Mouse (Mus musculus) cerebellum, postnatal 36 days (tissue): ENCODE results near the gene Rtp1.

Experiments
- DNase-seq, 2 experiments: peaks; one replicate each; pipeline ENCODE4 v3.0.0; 2021 to 2022; ENCODE audit warnings: mixed read lengths in 2 of 2

Gene Rtp1

DNA sequence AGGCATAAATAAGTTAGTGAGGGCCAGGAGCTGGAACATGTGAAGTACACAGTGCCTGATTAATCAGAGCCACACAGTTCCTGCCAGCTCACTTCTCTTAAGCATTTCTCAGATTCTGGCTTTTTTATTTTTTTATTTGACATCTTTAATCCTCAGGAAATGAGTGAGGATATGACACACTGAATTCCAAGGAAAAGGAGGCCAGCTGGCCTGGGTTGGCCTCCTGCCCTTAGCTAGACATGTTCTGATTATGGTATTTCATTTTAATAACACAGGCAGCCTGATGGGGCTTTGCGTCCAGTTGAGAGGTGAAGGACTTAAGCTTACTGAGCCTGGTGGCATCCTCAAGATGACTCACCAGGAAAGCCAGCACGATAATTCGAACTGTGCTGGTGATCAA, 27.6 kb downstream of the Rtp1 start:
- DNase-seq, result peak; percentile 57 to 62

DNA sequence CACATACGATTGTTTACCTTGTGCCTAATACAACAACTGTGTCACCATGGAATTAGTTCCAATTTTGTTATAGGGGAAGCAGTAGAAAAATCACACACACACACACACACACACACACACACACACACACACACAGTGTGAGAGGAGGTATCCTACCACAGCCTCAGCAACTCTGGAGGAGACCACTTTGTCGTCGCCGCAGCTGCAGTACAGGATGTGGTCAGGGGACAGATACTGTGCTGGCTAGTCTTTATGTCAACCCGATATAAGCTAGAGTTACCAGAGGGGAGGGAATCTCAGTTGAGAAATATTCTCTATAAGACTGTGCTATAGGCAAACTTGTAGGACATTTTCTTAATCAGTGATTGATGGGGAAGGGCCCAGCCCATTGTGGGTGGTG, 28.4 kb downstream of the Rtp1 start:
- DNase-seq, result no peak

DNA sequence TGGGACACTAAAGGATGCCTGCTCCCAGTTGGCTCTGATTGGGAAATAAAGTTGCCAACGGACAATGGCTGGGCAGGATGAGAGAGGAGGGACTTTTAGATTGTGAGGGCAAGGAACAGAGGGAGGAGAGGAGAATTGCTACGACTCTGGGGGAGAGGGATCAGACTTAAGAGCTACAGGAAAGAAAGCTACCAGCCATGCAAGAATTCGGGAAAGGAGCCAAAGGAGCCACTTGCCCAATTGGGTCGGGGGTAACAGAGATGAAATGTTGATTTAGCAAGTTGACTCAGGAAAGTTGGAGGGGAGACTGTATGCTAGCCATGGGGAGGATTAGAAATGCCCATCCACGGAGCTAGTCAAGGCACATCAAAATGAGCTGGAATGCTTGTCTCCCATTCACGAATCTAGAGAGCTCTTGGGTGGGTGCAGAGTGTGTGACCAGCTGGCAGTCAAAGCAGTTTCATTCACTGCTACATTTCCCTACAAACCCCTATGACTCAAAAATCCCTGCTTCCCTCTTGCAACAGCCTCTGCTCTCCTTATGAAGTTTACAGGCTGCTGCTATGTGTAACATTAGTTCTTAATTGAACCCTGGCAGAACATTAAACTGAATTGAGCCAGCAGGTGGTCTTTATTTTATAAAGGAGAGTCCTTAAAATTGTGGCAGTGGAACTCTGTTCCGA, 30.1 kb downstream of the Rtp1 start:
- no peak for DNase-seq

DNA sequence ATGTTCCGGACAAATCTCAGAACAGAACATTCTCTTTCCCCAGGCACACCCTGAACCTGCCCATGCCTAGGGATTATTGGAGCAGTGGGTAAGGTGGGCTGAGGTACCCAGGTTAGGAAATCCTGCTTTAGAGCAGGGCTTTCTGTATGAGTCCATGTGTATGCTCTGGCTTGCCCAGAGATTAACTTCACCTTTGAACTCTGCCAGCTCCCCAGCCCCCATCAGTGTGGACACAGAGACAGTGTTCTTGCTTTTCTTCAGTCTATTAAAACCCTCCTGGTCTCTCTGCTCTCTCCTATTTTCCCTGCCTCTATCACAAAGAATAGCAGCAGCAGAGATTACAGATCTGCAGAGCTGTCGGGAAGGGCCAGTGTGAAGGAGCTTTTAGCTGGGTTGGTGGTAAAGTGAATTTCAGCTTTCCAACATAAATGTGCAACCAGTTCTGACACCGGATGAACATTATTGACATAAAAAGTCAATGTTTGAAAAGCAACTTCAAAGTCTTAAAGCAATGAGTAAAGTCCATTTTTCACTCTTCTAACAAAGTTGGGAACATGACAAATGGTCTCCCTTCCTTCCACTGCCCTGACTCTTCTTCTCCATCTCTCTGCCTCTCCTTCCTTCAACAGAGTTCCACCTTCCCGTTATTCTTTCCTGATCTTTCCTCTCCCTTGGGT, 34.9 kb downstream of the Rtp1 start:
- DNase-seq, result no peak

DNA sequence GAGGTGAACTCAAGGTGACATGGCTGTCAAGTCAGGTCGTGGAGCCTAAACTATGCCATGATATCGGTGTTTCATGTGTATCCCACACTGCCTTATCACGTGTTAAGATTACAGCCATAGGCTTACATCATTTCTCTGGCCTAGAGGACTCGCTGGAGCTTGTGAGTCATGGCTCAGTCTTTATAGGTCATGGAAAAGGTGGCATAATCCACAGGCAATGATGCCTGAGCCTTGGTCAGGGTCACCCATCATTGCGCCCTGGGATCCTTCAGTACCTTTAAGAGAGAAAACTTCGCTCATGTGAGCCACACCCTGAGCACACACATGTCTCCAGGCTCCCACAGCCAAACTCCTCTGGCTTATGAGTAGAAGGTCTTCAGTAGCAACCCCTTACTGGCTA, 42.6 kb downstream of the Rtp1 start:
- DNase-seq, result no peak

DNA sequence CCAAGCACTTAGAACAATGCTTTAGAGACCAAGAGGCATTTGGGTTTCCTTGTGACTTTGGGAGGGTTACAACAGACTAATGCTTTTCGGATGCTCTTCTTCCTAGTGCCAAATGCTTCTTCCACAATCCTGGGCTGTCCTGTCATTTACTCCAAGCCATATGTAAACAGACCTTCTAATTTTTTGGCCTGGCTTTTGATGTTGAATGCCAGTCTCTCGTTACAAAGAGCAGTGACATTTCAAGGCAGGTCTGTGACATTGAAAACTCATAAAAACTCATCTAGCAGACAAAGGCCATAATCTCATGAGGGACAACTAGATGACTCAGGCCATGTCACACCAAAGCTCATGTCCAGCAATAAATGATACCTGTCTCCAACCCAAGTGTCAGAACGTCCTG, 43.1 kb downstream of the Rtp1 start:
- DNase-seq, result no peak

DNA sequence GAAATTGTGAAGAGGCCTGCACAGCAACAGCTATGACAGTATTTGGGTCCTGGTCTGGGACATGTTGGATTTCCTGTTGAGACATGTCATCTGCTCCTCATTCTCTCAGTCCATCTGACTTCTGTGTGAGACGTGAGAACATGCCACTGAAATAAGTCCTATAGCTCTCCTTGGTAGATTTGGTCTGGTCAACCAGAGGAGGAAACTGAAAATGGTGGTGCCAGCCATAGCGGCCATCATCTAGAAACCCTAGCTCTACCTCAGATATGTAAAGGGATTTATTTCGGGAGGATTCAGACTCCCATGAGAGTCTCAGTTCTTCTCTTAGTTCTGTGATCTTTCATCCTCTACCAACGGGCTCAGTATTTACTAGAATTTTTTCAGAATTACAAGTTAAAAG, 46.7 kb downstream of the Rtp1 start:
- DNase-seq, result no peak

DNA sequence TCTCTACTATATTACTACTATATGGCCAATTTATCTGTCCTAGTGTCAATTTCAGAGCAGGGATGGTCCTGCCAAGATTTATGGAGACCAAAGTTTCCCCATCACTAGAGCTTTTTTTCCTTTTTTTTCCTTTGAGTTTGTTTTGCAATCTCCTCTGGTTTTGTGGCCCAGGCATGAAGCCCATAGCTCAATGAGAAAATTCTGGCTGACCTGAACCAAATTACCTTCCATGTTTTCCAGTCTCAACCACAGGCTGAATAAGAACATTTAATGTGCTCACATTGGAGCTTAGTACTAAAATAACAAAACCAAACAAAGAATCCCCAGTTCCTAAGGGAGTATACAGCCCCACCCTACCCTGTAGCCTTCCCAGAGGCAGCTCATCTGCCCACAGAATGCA, 47.7 kb downstream of the Rtp1 start:
- DNase-seq, result no peak

DNA sequence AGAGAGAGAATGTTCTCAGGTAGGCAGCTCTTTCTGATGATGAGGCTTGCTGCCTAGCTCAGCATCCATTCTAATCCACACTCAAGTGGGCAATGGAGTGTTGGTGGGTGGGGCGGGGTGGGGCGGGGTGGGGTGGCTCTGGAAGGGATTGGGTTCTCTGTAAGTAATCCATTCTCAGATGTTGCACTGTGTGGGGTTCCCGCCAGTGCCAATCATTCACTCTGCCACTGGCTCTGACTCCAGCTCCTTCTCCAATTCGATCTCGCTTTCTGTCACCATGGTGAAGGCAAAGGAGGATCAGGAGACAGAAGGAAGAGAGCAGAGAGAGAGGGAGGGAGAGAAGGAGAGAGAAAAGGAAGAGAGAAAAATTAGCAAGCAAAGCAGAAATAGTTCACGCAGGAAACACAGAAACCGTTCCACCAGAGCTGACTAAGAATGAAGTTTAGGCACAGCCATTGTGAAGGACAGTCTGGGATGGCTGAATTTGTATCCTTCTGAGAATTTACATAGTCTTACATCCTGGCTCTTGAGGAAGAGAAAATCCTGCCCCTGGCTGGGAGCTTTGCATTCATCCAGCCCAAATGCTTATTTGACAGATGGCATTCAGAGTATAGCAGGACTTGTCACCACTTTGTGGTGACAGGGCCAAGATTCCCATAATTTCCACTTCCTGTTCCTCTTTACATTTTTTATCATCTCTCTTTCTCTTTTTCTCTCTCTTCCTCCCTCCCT, 51.1 kb downstream of the Rtp1 start:
- DNase-seq, result no peak

DNA sequence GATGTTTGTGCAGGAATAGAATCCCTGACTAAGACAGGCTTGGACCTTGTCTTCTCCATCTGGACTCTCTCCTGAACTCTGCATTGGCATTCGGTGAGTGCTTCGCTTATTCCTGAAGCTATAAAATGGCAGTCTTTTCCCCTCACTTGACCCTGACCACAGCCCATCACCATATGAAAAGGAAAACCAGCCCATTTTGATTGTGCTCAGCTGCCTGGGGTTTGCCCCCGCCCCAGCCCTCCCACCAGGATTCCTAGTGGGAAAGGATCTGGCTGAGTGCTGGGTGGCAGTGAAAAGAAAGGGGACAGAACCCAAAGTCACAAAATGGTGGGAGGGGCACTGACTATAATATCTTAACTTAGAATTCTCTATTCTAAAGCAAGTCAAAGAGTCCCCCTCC, 53.3 kb downstream of the Rtp1 start:
- no peak for DNase-seq

DNA sequence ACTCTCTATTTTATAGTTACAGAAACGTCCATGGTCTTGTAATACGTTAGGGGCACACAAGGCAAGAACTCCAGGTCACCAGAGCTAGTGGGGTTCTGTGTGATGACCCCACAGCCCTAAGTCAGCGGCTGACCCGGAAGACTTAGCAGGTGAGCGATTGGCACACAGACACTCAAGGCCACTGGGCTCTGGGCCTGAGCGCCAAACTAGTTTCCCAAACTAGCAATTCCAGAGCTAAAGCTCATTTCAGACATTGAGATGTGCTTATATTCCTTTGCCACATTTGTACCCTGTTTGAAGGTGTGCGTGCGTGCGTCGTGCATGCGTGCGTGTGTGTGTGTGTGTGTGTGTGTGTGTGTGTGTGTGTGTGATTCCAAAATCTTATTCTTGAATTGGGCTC, 53.9 kb downstream of the Rtp1 start:
- DNase-seq, result no peak

DNA sequence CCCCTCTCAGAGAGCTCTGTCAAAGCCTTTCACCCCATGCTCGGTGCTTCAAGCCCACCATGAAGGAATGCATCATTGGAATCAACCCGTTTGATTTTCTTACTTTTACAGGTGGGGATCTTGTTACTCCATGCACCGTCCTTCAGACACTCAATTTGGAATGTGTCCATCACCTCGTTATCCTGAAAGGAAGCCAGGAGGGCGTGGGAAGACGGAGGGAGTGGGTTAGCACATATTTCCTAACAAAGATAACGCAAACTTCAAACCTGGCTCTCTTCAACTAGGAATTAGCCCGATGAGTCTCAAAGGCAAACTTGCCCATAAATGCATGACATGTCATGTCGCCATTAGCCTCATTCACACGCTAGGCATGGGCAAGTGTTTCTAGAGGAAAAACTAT, 54.4 kb downstream of the Rtp1 start:
- no peak for DNase-seq
